Comparison of ENCODE assay signal across 11 mouse cellular contexts in the genomic region with DNA sequence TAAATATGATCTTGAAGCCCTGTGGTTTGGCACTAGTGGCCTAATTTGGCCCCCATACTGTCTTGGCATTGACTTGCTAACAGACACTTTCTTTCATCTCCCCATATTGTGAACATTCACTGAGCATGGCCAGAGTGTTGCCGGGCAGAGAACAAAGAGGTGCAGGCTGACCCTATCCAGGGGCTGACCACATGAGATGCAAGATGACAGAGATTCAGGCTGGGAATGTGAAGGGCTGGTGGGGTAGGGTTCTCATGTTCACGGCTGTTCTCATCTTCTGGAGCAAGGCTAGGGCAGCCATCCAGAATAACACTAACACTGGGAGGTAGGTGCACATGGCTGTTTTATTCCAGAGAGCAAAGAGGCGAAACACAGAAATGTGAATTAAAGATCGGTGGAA.
"Had no signal": no experiment of that assay in that cellular context is flagged by ENCODE, and none has a peak within 500 bp of the region (broad histone marks: within the 10 kb centered on the region; RNA-seq: fewer than 3 reads in every experiment).

No protein-coding gene starts in this region.

- ATAC-seq: liver, postnatal 0 days had no signal

- DNase-seq: kidney, adult 11 months; kidney, postnatal 10 days; kidney, postnatal 4 days; liver; liver, embryonic 13.5 days; liver, postnatal 0 days; midbrain, embryonic 14.5 days; thymus, postnatal 4 days had no signal

- H3K9me3 ChIP-seq: limb, embryonic 12.5 days; liver, embryonic 13.5 days had no signal

- H3K9ac ChIP-seq: limb, embryonic 12.5 days; liver, embryonic 13.5 days; liver, postnatal 0 days had no signal

- H3K4me2 ChIP-seq: limb, embryonic 12.5 days; liver, embryonic 13.5 days had no signal

- H3K36me3 ChIP-seq: limb, embryonic 12.5 days; liver, embryonic 13.5 days had no signal

- H3K27ac ChIP-seq: layer of hippocampus, adult 2 months; limb, embryonic 12.5 days; liver, embryonic 13.5 days; stomach, postnatal 0 days had no signal

- H3K27me3 ChIP-seq: limb, embryonic 12.5 days; liver, embryonic 13.5 days had no signal

- H3K4me1 ChIP-seq: limb, embryonic 12.5 days; liver, embryonic 13.5 days had no signal

- H3K4me3 ChIP-seq: layer of hippocampus, adult 2 months; limb, embryonic 12.5 days; liver, embryonic 13.5 days had no signal
